Mouse (Mus musculus) bone marrow macrophage, adult 2 months (primary cell): Measurements from ENCODE around the gene Lrrc51.

ENCODE experiments used
- CTCF ChIP-seq: IDR thresholded peaks from 2 replicates; pipeline ENCODE4 v1.5.1; 2012; ENCODE audit warnings: low read depth, mild to moderate bottlenecking, low read length, moderate library complexity
- POLR2A ChIP-seq: IDR thresholded peaks from 2 replicates; pipeline ENCODE4 v1.6.1; 2012; ENCODE audit warnings: mild to moderate bottlenecking, low read depth, low read length, borderline replicate concordance

GRCm38 (mm10) chr7:101969694-101970428 is 36.2 kb upstream of the Lrrc51 start:
- no peak for TF ChIP-seq CTCF
- TF ChIP-seq POLR2A = no peak
